Mouse (Mus musculus): ENCODE measurements around the gene Lmntd1. TPM values are rescaled to one million over a fixed set of nuclear protein-coding genes. Genes with fewer than 3 reads are reported as not detected.

Gene Lmntd1
- total RNA-seq (2022) = under 1 TPM; 0.26 to 0.89 (median 0.65) TPM

GRCm38 (mm10) chr6:145614219-145614618 lies at the start of gene Lmntd1:
Gene Lmntd1 (minus strand): TSS chr6:145614319.
- DNase-seq = no peak

GRCm38 (mm10) chr6:145660943-145661342 lies 46.8 kb upstream of the Lmntd1 start:
- no peak for DNase-seq

GRCm38 (mm10) chr6:145659116-145659515 lies 45.0 kb upstream of the Lmntd1 start:
- DNase-seq = no peak

GRCm38 (mm10) chr6:145656740-145657591 lies 42.8 kb upstream of the Lmntd1 start:
- DNase-seq = no peak

GRCm38 (mm10) chr6:145655678-145656077 lies 41.6 kb upstream of the Lmntd1 start:
- DNase-seq = no peak

GRCm38 (mm10) chr6:145654062-145654836 lies 40.1 kb upstream of the Lmntd1 start:
- no peak for DNase-seq

- DNase-seq = no peak
Observed at GRCm38 (mm10) chr6:145653626-145654025, 39.5 kb upstream of the Lmntd1 start.

GRCm38 (mm10) chr6:145652986-145653385 lies 38.9 kb upstream of the Lmntd1 start:
- DNase-seq = no peak

GRCm38 (mm10) chr6:145651976-145652375 lies 37.9 kb upstream of the Lmntd1 start:
- no peak for DNase-seq

- no peak for DNase-seq
Observed at GRCm38 (mm10) chr6:145640971-145641506, 26.9 kb upstream of the Lmntd1 start.

GRCm38 (mm10) chr6:145638248-145638647 lies 24.1 kb upstream of the Lmntd1 start:
- DNase-seq = peak; percentile 67

- DNase-seq = no peak
Observed at GRCm38 (mm10) chr6:145636682-145637081, 22.6 kb upstream of the Lmntd1 start.

- DNase-seq = no peak
Observed at GRCm38 (mm10) chr6:145634454-145634853, 20.3 kb upstream of the Lmntd1 start.

GRCm38 (mm10) chr6:145630269-145630668 lies 16.1 kb upstream of the Lmntd1 start:
- no peak for DNase-seq

GRCm38 (mm10) chr6:145623141-145623540 lies 9.0 kb upstream of the Lmntd1 start:
- no peak for DNase-seq

GRCm38 (mm10) chr6:145616402-145617229 lies 2.5 kb upstream of the Lmntd1 start:
- no peak for DNase-seq

GRCm38 (mm10) chr6:145615666-145616210 lies 1.6 kb upstream of the Lmntd1 start, which contains the start of gene Tuba3b:
Gene Tuba3b (plus strand): TSS chr6:145615757.
- no peak for DNase-seq

- no peak for DNase-seq
Observed at GRCm38 (mm10) chr6:145612611-145613010, 1.5 kb downstream of the Lmntd1 start.

GRCm38 (mm10) chr6:145610901-145611300 lies 3.2 kb downstream of the Lmntd1 start:
- DNase-seq = no peak

- DNase-seq = no peak
Observed at GRCm38 (mm10) chr6:145608693-145609092, 5.4 kb downstream of the Lmntd1 start.

- DNase-seq = peak; percentile 35
Observed at GRCm38 (mm10) chr6:145607746-145608145, 6.4 kb downstream of the Lmntd1 start.

GRCm38 (mm10) chr6:145605203-145605602 lies 8.9 kb downstream of the Lmntd1 start:
- DNase-seq = no peak

All from adrenal gland, adult 8-10 months (tissue).